Mouse (Mus musculus): ENCODE measurements around the gene Dirc2.

Dirc2 gene

GRCm38 (mm10) chr16:35740357-35740756 lies 28.8 kb downstream of the Dirc2 start:
- DNase-seq (ENCODE audit: low spot score in 2 of 2), result no peak

GRCm38 (mm10) chr16:35739548-35739947 lies 29.6 kb downstream of the Dirc2 start:
- no peak for DNase-seq (ENCODE audit: low spot score in 2 of 2)

GRCm38 (mm10) chr16:35738096-35738767 lies 30.9 kb downstream of the Dirc2 start:
- DNase-seq (ENCODE audit: low spot score in 2 of 2), result no peak

- peak in 1 of 2 experiments; percentile 53 for DNase-seq (ENCODE audit: low spot score in 2 of 2)
Measured at GRCm38 (mm10) chr16:35734038-35734437, 35.1 kb downstream of the Dirc2 start.

GRCm38 (mm10) chr16:35732096-35732495 lies 37.1 kb downstream of the Dirc2 start:
- no peak for DNase-seq (ENCODE audit: low spot score in 2 of 2)

GRCm38 (mm10) chr16:35729151-35729738 lies 39.9 kb downstream of the Dirc2 start:
- no peak for DNase-seq (ENCODE audit: low spot score in 2 of 2)

- DNase-seq (ENCODE audit: low spot score in 2 of 2), result no peak
Measured at GRCm38 (mm10) chr16:35726601-35727000, 42.6 kb downstream of the Dirc2 start.

GRCm38 (mm10) chr16:35724561-35724960 lies 44.6 kb downstream of the Dirc2 start:
- no peak for DNase-seq (ENCODE audit: low spot score in 2 of 2)

GRCm38 (mm10) chr16:35717761-35718160 lies 51.4 kb downstream of the Dirc2 start:
- no peak for DNase-seq (ENCODE audit: low spot score in 2 of 2)

GRCm38 (mm10) chr16:35716257-35716656 lies 52.9 kb downstream of the Dirc2 start:
- no peak for DNase-seq (ENCODE audit: low spot score in 2 of 2)

- no peak for DNase-seq (ENCODE audit: low spot score in 2 of 2)
Measured at GRCm38 (mm10) chr16:35715771-35716170, 53.4 kb downstream of the Dirc2 start.

GRCm38 (mm10) chr16:35715350-35715749 lies 53.8 kb downstream of the Dirc2 start:
- DNase-seq (ENCODE audit: low spot score in 2 of 2), result no peak

GRCm38 (mm10) chr16:35714689-35715088 lies 54.5 kb downstream of the Dirc2 start:
- DNase-seq (ENCODE audit: low spot score in 2 of 2), result no peak

- no peak for DNase-seq (ENCODE audit: low spot score in 2 of 2)
Measured at GRCm38 (mm10) chr16:35713606-35714005, 55.5 kb downstream of the Dirc2 start.

- DNase-seq (ENCODE audit: low spot score in 2 of 2), result no peak
Measured at GRCm38 (mm10) chr16:35711004-35711403, 58.2 kb downstream of the Dirc2 start.

GRCm38 (mm10) chr16:35707004-35707403 lies 62.2 kb downstream of the Dirc2 start:
- DNase-seq (ENCODE audit: low spot score in 2 of 2), result no peak

GRCm38 (mm10) chr16:35704796-35705195 lies 64.4 kb downstream of the Dirc2 start:
- no peak for DNase-seq (ENCODE audit: low spot score in 2 of 2)

- DNase-seq (ENCODE audit: low spot score in 2 of 2), result no peak
Measured at GRCm38 (mm10) chr16:35703763-35704679, 65.1 kb downstream of the Dirc2 start.

- peak; percentile 57 to 69 for DNase-seq (ENCODE audit: low spot score in 2 of 2)
Measured at GRCm38 (mm10) chr16:35701823-35702222, 67.3 kb downstream of the Dirc2 start.

GRCm38 (mm10) chr16:35696103-35696502 lies 73.1 kb downstream of the Dirc2 start:
- DNase-seq (ENCODE audit: low spot score in 2 of 2), result no peak

- DNase-seq (ENCODE audit: low spot score in 2 of 2), result no peak
Measured at GRCm38 (mm10) chr16:35694250-35694846, 74.8 kb downstream of the Dirc2 start.

GRCm38 (mm10) chr16:35691606-35692005 lies 77.5 kb downstream of the Dirc2 start:
- no peak for DNase-seq (ENCODE audit: low spot score in 2 of 2)
